Mouse (Mus musculus) heart, embryonic 12.5 days (tissue): Measurements from ENCODE around the gene Zranb1. TPM values are rescaled to one million over a fixed set of nuclear protein-coding genes. Genes with fewer than 3 reads are reported as not detected.

Experiments
- ATAC-seq: fragments of 200-750 bp; cut with Nextera tagmentation; 2 replicates; pipeline ENCODE4 v1.8.0; 2017; ENCODE audit warnings: moderate TSS enrichment, moderate library complexity; ENCODE audit not compliant: insufficient number of reproducible peaks, low FRiP score
- H3K27ac ChIP-seq: fragments of 300-500 bp; sonication (generic); 2 replicates; pipeline ENCODE4 v1.5.1; 2016; ENCODE audit warnings: mild to moderate bottlenecking, moderate library complexity; ENCODE audit not compliant: poor library complexity, severe bottlenecking
- H3K27me3 ChIP-seq: fragments of 300-500 bp; sonication (generic); replicated peaks from 2 replicates; pipeline ENCODE4 v1.6.1; 2016; ENCODE audit warnings: mild to moderate bottlenecking, moderate library complexity
- H3K36me3 ChIP-seq: fragments of 300-500 bp; sonication (generic); 2 replicates; pipeline ENCODE4 v1.6.1; 2016; ENCODE audit warnings: mild to moderate bottlenecking, moderate library complexity
- H3K4me1 ChIP-seq: fragments of 300-500 bp; sonication (generic); replicated peaks from 2 replicates; pipeline ENCODE4 v1.6.1; 2016; ENCODE audit warnings: mild to moderate bottlenecking
- H3K4me2 ChIP-seq: fragments of 300-500 bp; sonication (generic); 2 replicates; pipeline ENCODE4 v1.6.1; 2016; ENCODE audit warnings: mild to moderate bottlenecking, moderate library complexity
- H3K4me3 ChIP-seq: fragments of 300-500 bp; sonication (generic); 2 replicates; pipeline ENCODE4 v1.5.1; 2016; ENCODE audit warnings: mild to moderate bottlenecking
- H3K9ac ChIP-seq: fragments of 300-500 bp; sonication (generic); 2 replicates; pipeline ENCODE4 v1.6.1; 2016; ENCODE audit warnings: mild to moderate bottlenecking, moderate library complexity
- H3K9me3 ChIP-seq: fragments of 300-500 bp; sonication (generic); replicated peaks from 2 replicates; pipeline ENCODE4 v1.6.1; 2016; ENCODE audit warnings: mild to moderate bottlenecking, moderate library complexity
- WGBS: fragments of 180-500 bp; shearing (Covaris S2); methylation state at CpG from one replicate; pipeline ENCODE4 v1.1.7; 2016; 5-methylcytosine and 5-hydroxymethylcytosine counted together
- polyA plus RNA-seq: library from polyadenylated mRNA; unstranded; fragments of >200 nt; fragmentation: Nextera tagmentation; extraction: Ambion mirVana; gene quantifications from 2 replicates; pipeline ENCODE4 v1.2.1, GENCODE M21; 2016

The Zranb1 gene
- polyA plus RNA-seq, 1 experiment from 2014 or later, result 10.3 TPM

- 73% methylated on average over 7 of the region's 7 CpGs for WGBS
- no peaks in the 10 kb centered on the region for H3K27me3 ChIP-seq
- no peak overlapping the region for H3K4me3 ChIP-seq
- H3K4me2 ChIP-seq, result no peak overlapping the region
- no peak overlapping the region for H3K27ac ChIP-seq
- H3K36me3 ChIP-seq, result no peaks in the 10 kb centered on the region
- no peak for ATAC-seq
- peaks cover 7% of the 10 kb centered on the region for H3K9me3 ChIP-seq
- H3K9ac ChIP-seq, result no peak overlapping the region
- H3K4me1 ChIP-seq, result peaks cover 22% of the 10 kb centered on the region
Measured at GRCm38 (mm10) chr7:132892806-132893205, 38.1 kb upstream of the Zranb1 start.

GRCm38 (mm10) chr7:132893336-132893735, 37.6 kb upstream of the Zranb1 start:
- H3K9me3 ChIP-seq, result peaks cover 7% of the 10 kb centered on the region
- no peak overlapping the region for H3K27ac ChIP-seq
- H3K9ac ChIP-seq, result no peak overlapping the region
- H3K36me3 ChIP-seq, result no peaks in the 10 kb centered on the region
- H3K4me2 ChIP-seq, result no peak overlapping the region
- H3K4me1 ChIP-seq, result peaks cover 22% of the 10 kb centered on the region
- H3K4me3 ChIP-seq, result no peak overlapping the region
- H3K27me3 ChIP-seq, result no peaks in the 10 kb centered on the region
- ATAC-seq, result no peak
- WGBS, result 77% methylated on average over 1 of the region's 1 CpGs

GRCm38 (mm10) chr7:132894841-132895555, 35.9 kb upstream of the Zranb1 start:
- Histone ChIP-seq H3K36me3 (no peaks in the 10 kb centered on the region), H3K9ac (no peak overlapping the region), H3K9me3 (peaks cover 2% of the 10 kb centered on the region), H3K4me2 (no peak overlapping the region), H3K27ac (peak overlapping the region; percentile 72), H3K4me3 (no peak overlapping the region), H3K4me1 (peaks cover 22% of the 10 kb centered on the region), H3K27me3 (no peaks in the 10 kb centered on the region)
- 55% methylated on average over 7 of the region's 7 CpGs for WGBS
- ATAC-seq, result peak; percentile 28; the same call in 1 of the 2 replicates

GRCm38 (mm10) chr7:132896206-132896815, 34.6 kb upstream of the Zranb1 start:
- H3K4me1 ChIP-seq, result peaks cover 35% of the 10 kb centered on the region
- no peak overlapping the region for H3K9ac ChIP-seq
- peak overlapping the region; percentile 72 for H3K27ac ChIP-seq
- no peak overlapping the region for H3K4me3 ChIP-seq
- H3K9me3 ChIP-seq, result no peaks in the 10 kb centered on the region; the same call in none of the 2 replicates
- H3K4me2 ChIP-seq, result no peak overlapping the region
- H3K36me3 ChIP-seq, result no peaks in the 10 kb centered on the region
- no peak for ATAC-seq
- no peaks in the 10 kb centered on the region for H3K27me3 ChIP-seq
- 68% methylated on average over 9 of the region's 9 CpGs for WGBS

GRCm38 (mm10) chr7:132897258-132897657, 33.7 kb upstream of the Zranb1 start:
- Histone ChIP-seq H3K27me3 (no peaks in the 10 kb centered on the region), H3K9me3 (no peaks in the 10 kb centered on the region; the same call in none of the 2 replicates), H3K27ac (no peak overlapping the region), H3K36me3 (no peaks in the 10 kb centered on the region), H3K4me1 (peaks cover 42% of the 10 kb centered on the region), H3K4me2 (no peak overlapping the region), H3K9ac (no peak overlapping the region), H3K4me3 (no peak overlapping the region)
- whole genome bisulfite sequencing, result 78% methylated on average over 10 of the region's 10 CpGs
- ATAC-seq, result no peak

- Histone ChIP-seq H3K4me3 (no peak overlapping the region), H3K36me3 (no peaks in the 10 kb centered on the region), H3K27ac (no peak overlapping the region), H3K9ac (no peak overlapping the region), H3K4me2 (no peak overlapping the region), H3K27me3 (no peaks in the 10 kb centered on the region), H3K9me3 (no peaks in the 10 kb centered on the region; the same call in none of the 2 replicates), H3K4me1 (peaks cover 42% of the 10 kb centered on the region)
- 90% methylated on average over 2 of the region's 2 CpGs for WGBS
- no peak for ATAC-seq
Measured at GRCm38 (mm10) chr7:132898234-132898633, 32.7 kb upstream of the Zranb1 start.

GRCm38 (mm10) chr7:132900826-132901531, 30.0 kb upstream of the Zranb1 start:
- H3K27me3 ChIP-seq, result no peaks in the 10 kb centered on the region
- peak overlapping the region; percentile 78 for H3K27ac ChIP-seq
- peak; percentile 61; the same call in 1 of the 2 replicates for ATAC-seq
- no peaks in the 10 kb centered on the region; the same call in none of the 2 replicates for H3K9me3 ChIP-seq
- no peaks in the 10 kb centered on the region for H3K36me3 ChIP-seq
- WGBS, result 24% methylated on average over 2 of the region's 2 CpGs
- H3K4me3 ChIP-seq, result no peak overlapping the region
- H3K9ac ChIP-seq, result no peak overlapping the region
- H3K4me2 ChIP-seq, result no peak overlapping the region
- H3K4me1 ChIP-seq, result peaks cover 27% of the 10 kb centered on the region

GRCm38 (mm10) chr7:132903796-132904195, 27.1 kb upstream of the Zranb1 start:
- no peaks in the 10 kb centered on the region for H3K27me3 ChIP-seq
- no peak overlapping the region for H3K9ac ChIP-seq
- 73% methylated on average over 3 of the region's 3 CpGs for WGBS
- no peaks in the 10 kb centered on the region for H3K36me3 ChIP-seq
- H3K4me3 ChIP-seq, result no peak overlapping the region
- no peak overlapping the region for H3K4me2 ChIP-seq
- H3K4me1 ChIP-seq, result peaks cover 19% of the 10 kb centered on the region
- ATAC-seq, result no peak
- H3K9me3 ChIP-seq, result 0 out of 2 replicates have a peak, but pooled peaks cover 5% of the 10 kb centered on the region
- no peak overlapping the region for H3K27ac ChIP-seq

- Histone ChIP-seq H3K36me3 (peaks cover 4% of the 10 kb centered on the region; the same call in 1 of the 2 replicates), H3K9me3 (peaks cover 11% of the 10 kb centered on the region), H3K4me2 (no peak overlapping the region), H3K9ac (no peak overlapping the region), H3K4me3 (no peak overlapping the region), H3K27ac (no peak overlapping the region), H3K4me1 (no peaks in the 10 kb centered on the region), H3K27me3 (no peaks in the 10 kb centered on the region; the same call in 1 of the 2 replicates)
- 40% methylated on average over 3 of the region's 3 CpGs for WGBS
- ATAC-seq, result no peak
Measured at GRCm38 (mm10) chr7:132921971-132922370, 9.0 kb upstream of the Zranb1 start.

GRCm38 (mm10) chr7:132925227-132925626, 5.7 kb upstream of the Zranb1 start:
- ATAC-seq, result no peak
- Histone ChIP-seq H3K27ac (no peak overlapping the region), H3K4me2 (no peak overlapping the region), H3K9me3 (no peaks in the 10 kb centered on the region), H3K36me3 (no peaks in the 10 kb centered on the region), H3K9ac (no peak overlapping the region), H3K27me3 (no peaks in the 10 kb centered on the region; the same call in 1 of the 2 replicates), H3K4me1 (no peaks in the 10 kb centered on the region), H3K4me3 (no peak overlapping the region)
- 62% methylated on average over 2 of the region's 2 CpGs for WGBS

- no peak for ATAC-seq
- Histone ChIP-seq H3K4me2 (no peak overlapping the region), H3K27me3 (no peaks in the 10 kb centered on the region), H3K27ac (no peak overlapping the region), H3K4me3 (no peak overlapping the region), H3K9ac (no peak overlapping the region), H3K36me3 (no peaks in the 10 kb centered on the region), H3K4me1 (peaks cover under 1% of the 10 kb centered on the region; the same call in 1 of the 2 replicates), H3K9me3 (no peaks in the 10 kb centered on the region)
- 57% methylated on average over 3 of the region's 3 CpGs for WGBS
Measured at GRCm38 (mm10) chr7:132927201-132927600, 3.7 kb upstream of the Zranb1 start.
